Mouse (Mus musculus) left cerebral cortex, postnatal 36 days (tissue): ENCODE data around the gene Scaf1. TPM values are rescaled to one million over a fixed set of nuclear protein-coding genes. Genes with fewer than 3 reads are reported as not detected.
"Not testable (repeated sequence)": the region's sequence is repeated elsewhere in the genome, so short reads cannot be mapped to it uniquely, and the experiment has no call there.

Source experiments
- DNase-seq, 2 experiments: peaks; one replicate each; pipeline ENCODE4 v3.0.0; 2021 to 2022; ENCODE audit warnings: low spot score in 2 of 2, mixed read lengths in 1 of 2
- intact Hi-C: fragments of 180-260 bp; cut with DNase I; formaldehyde crosslinking; loops from one replicate; pipeline ENCODE4 v1.15.1; 2025
- total RNA-seq, 2 experiments: library from RNA; stranded (reverse); gene quantifications; 2 replicates each; pipeline ENCODE4 v1.2.3; 2021

The Scaf1 gene
- total RNA-seq, 2 experiments from 2014 or later, result 174 to 177 TPM

- no peak for DNase-seq
- intact Hi-C loops, result no loop called here
Measured at GRCm38 (mm10) chr7:45047491-45047890, 31.3 kb upstream of the Scaf1 start.

- intact Hi-C loops, result no loop called here
- DNase-seq, result no peak
Measured at GRCm38 (mm10) chr7:45046853-45047350, 30.7 kb upstream of the Scaf1 start.

DNA sequence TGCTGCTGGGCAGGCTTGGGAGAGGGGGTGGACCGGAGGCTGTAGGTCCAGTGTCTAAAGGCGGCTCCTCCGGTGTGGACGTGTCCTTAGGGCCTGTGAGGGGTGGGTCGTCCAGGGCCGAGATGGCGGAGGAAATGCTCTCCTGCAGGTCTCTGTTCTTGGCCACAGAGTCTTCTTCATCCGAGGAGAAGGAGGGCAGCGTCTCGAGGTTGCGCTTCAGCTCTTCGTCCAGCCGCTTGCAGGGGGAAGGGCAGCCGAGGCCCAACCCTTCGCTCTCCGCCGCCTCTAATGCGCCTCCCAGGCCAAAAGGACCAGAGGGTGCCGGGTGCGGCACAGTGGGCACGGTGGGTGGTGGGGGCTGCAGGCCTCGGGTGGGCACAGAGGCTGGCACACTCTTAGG, 29.6 kb upstream of the Scaf1 start:
- intact Hi-C loops, result no loop called here
- DNase-seq, result no peak

GRCm38 (mm10) chr7:45043307-45043706, 27.1 kb upstream of the Scaf1 start:
- DNase-seq, result no peak

DNA sequence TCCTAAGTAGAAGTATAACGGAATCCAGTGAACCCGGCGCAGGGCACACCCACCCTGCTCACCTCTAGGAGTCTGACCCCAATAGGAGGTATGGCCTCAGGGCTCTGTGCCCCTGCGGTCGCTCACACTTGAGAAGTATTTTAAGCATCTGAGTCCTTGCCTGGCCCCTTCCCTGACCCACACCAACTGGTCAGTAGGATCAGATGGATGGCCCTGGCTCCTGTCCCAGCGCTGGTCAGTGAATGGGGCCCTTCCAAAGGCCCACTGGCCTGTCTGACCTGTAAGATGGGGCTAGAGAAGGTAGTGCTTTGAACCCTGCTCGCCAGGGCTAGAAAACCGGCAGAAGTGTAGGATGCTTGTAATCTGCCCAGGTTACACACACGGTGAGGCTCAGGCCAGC, 24.7 kb upstream of the Scaf1 start:
- no peak for DNase-seq
- intact Hi-C loops, result no loop called here

More at GRCm38 (mm10) chr7:45043307-45043706, 27.1 kb upstream of the Scaf1 start:
- intact Hi-C loops, result no loop called here

- intact Hi-C loops, result no loop called here
- no peak for DNase-seq
Measured at GRCm38 (mm10) chr7:45038411-45038810, 22.2 kb upstream of the Scaf1 start.

DNA sequence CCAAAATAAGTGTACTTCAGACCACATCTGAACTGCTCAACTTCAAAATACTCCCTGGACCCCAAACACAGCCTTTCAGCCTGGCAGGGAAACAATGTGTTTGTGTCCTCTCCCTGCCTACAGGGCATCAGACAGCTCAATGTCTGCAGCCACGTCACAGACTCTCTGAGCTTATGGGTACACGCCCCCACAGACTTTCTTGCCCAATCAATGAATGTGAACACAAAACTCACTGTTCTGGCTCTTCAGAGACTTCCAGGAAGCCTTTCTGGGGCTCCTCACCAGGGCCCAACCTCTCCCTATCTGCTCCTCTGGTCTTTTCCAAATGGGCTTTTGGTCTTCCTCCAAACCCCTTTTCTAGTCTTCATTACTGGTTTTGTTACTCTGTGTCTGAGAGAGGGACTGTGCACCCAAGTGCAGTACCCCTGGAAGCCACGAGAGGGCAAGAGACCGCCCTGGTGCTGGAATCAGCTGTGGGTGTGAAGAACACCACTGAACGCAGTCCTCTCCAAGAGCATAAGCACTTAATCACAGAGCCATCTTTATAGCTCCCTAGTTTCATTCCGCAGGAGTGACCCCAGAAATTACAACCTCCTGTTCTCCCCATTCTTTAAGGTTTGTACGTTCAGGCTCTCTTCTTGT, 21.7 kb upstream of the Scaf1 start:
- intact Hi-C loops, result no loop called here
- no peak for DNase-seq

DNA sequence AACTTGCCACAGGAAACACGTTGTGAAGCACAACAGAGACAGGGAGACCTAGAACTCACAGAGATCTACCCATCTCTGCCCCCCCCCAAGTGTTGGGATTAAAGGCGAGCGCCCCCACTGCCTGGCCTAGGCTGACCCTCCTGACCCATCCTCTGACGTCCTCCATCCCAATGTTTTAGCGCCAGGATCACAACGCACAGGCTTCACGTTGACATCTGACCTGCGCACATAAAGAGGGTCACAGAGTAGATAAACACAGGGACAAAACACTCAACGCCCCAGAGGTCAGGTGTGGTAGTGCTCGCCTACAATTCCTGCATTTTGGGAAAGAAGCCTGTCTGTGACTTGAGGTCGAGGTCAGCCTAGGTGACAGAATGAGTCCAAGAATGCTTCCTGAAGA, 20.5 kb upstream of the Scaf1 start:
- intact Hi-C loops, result no loop called here
- no peak for DNase-seq

DNA sequence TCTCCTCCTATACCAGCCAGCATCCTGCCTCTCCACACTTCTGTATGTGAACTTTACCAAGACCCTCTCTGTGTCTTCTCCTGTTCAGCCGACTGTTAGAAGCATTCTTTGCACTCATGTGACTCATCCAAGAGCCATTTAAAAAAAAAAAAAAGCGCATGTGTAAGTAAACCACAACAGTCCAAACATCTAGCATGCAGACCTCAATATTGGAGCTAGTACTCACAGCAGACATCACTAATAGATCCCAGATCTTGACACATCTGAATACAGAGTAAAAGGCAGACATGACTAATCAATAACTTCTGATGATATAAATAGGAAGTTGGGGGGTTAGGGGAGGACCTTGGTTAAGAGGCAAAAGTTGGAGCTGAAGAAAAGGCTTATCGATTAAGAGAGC, 19.5 kb upstream of the Scaf1 start:
- no peak for DNase-seq
- intact Hi-C loops, result no loop called here

- no peak for DNase-seq
- intact Hi-C loops, result no loop called here
Measured at GRCm38 (mm10) chr7:45033722-45034359, 17.7 kb upstream of the Scaf1 start.

DNA sequence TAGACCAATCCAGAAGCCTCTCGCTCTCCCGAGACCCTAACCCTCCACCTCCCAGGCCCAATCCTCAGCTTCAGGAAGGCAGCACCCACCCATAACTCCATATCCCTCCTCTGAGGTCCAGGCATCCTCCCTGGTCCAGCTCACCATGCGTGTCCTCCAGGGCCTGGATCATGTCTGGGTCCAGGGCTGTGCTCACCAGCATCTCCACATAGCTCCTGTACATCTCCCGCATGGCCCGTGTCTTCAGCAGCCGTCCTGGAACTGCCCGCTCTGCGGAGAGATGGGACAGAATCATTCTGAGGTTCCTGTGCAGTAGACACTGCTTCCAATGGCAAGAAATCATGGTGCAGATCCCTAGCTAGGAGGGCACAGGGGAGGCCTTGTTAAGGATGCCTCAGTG, 14.7 kb upstream of the Scaf1 start:
- intact Hi-C loops, result no loop called here

GRCm38 (mm10) chr7:45029995-45030394, 13.8 kb upstream of the Scaf1 start:
- intact Hi-C loops, result no loop called here
- DNase-seq, result no peak

More for the DNA sequence above, 14.7 kb upstream of the Scaf1 start:
- no peak for DNase-seq

GRCm38 (mm10) chr7:45028351-45028750, 12.2 kb upstream of the Scaf1 start:
- intact Hi-C loops, result no loop called here
- DNase-seq, result no peak

GRCm38 (mm10) chr7:45027761-45028160, 11.6 kb upstream of the Scaf1 start:
- intact Hi-C loops, result no loop called here
- DNase-seq, result no peak

DNA sequence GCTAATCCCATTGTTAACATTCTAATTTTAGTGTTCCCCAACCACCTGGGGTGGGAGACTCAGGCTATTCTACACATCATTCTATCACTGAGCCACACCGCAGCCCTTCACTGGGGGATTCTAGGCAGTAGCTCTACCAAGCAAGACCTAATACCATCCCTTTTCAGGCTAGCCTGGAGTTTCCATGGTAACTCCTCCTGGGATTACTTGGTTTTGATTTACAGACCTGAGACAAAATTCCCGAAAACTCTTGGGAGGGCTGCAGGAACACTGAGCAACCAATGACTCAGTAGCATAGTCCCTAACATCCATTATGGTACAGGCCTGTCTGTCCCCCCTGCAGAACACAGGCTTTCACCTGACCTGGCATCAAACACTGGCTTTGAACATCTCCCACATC, 10.1 kb upstream of the Scaf1 start:
- intact Hi-C loops, result no loop called here
- no peak for DNase-seq

GRCm38 (mm10) chr7:45025601-45026220, 9.5 kb upstream of the Scaf1 start:
- intact Hi-C loops, result no loop called here
- no peak for DNase-seq

DNA sequence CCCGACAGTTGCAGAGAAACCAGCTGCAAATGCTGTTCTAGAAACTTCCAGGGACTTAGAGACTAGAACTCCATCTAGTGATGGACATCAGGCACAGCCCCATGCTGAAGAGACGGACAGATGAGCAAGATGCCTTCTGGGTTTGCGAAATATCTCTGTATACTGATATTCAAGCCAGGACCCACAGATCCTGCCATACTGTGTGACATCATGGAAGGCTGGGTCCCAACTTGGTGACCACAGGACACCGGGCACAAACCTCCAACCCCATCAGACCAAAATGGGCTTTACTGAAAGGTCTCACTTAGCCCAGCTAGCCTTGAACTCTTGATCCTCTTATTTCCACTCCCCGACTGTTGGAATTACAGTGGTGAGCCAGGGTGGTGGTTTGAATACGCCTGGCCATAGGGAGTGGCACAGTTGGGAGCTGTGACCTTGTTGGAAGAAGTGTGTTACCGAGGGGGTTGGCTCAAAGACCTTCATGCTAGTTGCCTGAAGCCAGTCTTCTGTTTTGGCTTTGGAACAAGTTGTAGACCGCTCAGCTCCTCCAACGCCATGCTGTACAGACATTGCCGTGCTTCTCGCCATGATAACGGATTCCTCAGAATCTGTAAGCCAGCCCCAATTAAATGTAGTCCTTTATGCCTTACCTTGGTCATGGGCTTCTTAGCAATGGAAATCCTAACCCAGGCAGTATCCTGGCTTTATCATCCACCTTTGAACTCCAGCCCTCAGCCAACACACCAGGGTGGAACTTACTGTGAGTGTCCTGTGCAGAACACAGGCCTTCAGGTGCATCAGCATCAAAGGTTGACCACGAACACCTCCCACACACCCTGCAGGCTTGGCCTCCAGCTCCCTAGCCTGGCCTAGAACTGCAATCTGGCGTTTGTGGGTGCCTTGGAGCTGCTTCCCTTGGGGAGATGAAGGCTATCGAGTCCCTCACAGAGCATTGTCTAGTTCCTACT, 8.4 kb upstream of the Scaf1 start:
- intact Hi-C loops, result no loop called here
- no peak for DNase-seq

DNA sequence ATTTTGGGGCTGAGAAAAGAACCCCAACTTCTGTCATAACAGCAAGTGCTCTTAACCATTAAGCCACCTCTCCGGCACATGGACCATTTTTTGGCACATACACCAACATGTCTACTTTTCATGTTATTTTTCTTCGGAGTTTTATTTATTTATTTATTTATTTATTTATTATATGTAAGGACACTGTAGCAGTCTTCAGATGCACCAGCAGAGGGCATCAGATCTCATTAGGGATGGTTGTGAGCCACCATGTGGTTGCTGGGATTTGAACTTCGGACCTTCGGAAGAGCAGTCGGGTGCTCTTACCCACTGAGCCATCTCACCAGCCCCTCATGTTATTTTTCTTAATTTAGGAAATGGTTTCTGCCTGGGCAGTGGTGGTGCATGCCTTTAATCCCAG, 7.5 kb upstream of the Scaf1 start:
- DNase-seq, intact Hi-C loops: not testable (repeated sequence)

GRCm38 (mm10) chr7:45020225-45020624, 4.1 kb upstream of the Scaf1 start:
- intact Hi-C loops, result no loop called here
- DNase-seq, result no peak

DNA sequence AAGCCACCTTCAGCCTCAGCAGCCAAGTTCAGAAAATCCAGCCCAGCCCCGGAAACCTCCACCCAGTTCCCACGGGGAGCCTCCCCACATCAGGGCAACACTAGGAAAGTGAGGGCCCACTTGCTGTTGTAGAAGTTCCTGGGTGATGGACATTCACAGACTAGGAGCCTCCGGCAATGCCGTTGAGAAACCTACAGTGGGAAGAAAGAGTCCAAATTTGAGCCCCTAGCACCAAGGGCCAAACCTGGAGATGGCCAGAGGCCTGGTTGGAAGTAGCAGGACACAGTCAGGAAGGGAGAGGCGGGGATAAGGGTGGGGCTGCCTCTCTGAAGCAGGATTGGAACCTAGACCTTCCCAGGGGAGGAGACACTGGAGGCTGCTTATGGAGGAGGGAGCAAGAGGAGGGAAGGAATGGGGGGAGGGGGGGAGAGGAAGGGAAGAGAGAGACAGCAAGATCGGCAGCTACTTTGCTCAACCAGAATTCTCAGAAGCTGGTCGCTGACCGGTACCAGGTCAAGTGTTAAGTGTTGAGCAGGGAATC, 2.9 kb upstream of the Scaf1 start:
- no peak for DNase-seq
- intact Hi-C loops, result loop anchor here (5.0 kb wide), 1 partner anchor 33 kb away; the partner anchor contains the start of gene Prr12
